Mouse (Mus musculus): ENCODE results near the gene Crtc3.

GRCm38 (mm10) chr7:80635866-80636265, 52.8 kb downstream of the Crtc3 start:
- no peak for TF ChIP-seq CTCF (IDR thresholded peaks at IDR 0.05; ENCODE audit: borderline replicate concordance, insufficient read depth, low read depth, low read length)
- no peak for TF ChIP-seq POLR2A (IDR thresholded peaks at IDR 0.05; ENCODE audit: borderline replicate concordance, insufficient read depth, low read length)

Data from cerebellum, adult 2 months (tissue).